Mouse (Mus musculus) lung, adult 2 months (tissue): ENCODE measurements around the gene Cd40.

Experiments
- CTCF ChIP-seq: fragments of 200-500 bp; IDR thresholded peaks from 2 replicates; pipeline ENCODE4 v1.5.1; 2011; ENCODE audit warnings: mild to moderate bottlenecking, low read length, control low read depth; ENCODE audit not compliant: insufficient read depth
- POLR2A ChIP-seq: fragments of 200-500 bp; IDR thresholded peaks from 2 replicates; pipeline ENCODE4 v1.6.1; 2011; ENCODE audit warnings: low read depth, mild to moderate bottlenecking, control low read depth, low read length, borderline replicate concordance; ENCODE audit errors: extremely low read depth

DNA sequence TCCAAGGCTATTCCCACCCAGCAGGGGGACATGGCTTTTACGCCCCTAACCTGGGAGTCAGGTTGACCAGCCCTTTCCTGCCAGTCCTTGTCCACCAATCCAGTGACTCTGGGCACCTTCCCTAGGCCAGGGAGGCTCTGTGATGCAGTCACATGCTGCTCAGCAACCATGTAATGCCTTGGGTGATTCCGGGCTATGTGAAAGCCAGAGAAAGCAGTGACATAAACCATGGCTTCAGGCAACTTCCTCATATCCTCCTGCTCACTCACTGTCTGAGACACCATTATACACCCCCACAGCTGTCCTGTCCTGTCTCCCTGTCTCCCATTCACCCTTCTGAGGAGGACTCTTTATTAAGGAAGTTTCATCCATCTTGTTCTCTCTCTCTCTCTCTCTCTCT is 35.2 kb downstream of the Cd40 start, which contains the start of gene 1700025C18Rik:
- TF ChIP-seq CTCF (no peak), POLR2A (no peak)
